Mouse (Mus musculus) spleen, postnatal 4 days (tissue): ENCODE results near the gene Dnajc30.
A peak's percentile ranks its signal among the peaks of the same experiment; 100 is the strongest.
"Not testable (repeated sequence)": the region's sequence is repeated elsewhere in the genome, so short reads cannot be mapped to it uniquely, and the experiment has no call there.

Source experiments
- DNase-seq, 2 experiments: peaks; one replicate each; pipeline ENCODE4 v3.0.0; 2022; ENCODE audit warnings: low spot score in 2 of 2

Gene Dnajc30

GRCm38 (mm10) chr5:135063629-135064381 lies at the start of gene Dnajc30:
TSS of gene Dnajc30 (plus strand) at chr5:135064202.
- peak; percentile 96 to 98 for DNase-seq

DNA sequence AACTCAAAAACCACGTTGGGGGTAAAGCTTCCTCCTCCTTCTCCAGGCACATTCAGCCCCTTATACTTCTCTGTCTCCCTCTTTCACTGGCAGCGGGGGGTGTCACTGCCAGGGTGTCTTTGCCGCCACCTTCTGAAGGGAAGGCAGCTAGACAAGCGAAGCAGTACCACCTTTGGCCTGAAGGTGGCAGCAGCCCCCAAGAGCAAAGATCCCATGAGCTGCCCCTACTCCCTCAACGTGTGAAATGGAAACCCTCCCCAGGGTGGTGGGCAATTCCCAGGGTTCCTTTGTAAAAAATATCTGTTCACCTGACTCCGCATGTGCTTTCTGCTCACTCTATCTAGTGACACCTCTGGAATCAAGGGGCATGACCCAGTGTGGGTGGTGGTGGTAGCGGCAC lies 48.5 kb upstream of the Dnajc30 start:
- DNase-seq: peak; percentile 82 to 94

DNA sequence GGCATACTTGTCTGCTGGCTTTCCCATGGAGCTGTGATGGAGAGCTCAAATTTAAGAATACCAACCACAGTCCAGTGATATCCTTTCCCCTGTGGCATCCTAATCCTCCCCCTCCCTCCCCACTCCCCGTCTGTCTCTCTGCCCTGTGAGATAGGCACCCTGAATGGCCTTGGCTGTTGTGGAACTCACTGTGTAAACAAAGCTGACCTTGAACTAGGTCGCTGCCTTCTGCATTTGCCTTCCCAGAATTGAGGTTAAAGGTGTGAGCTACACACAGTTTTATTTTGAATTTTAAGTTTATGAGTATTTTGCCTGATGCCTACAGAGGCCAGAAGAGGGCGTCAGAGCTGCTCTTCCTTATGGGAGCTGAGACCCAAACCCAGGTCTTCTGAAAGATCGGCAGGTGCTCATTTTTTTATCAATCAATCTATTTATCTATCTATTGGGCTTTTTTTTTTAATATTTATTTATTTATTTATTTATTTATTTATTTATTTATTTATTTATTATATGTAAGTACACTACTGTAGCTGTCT lies 47.7 kb upstream of the Dnajc30 start:
- DNase-seq: no peak

GRCm38 (mm10) chr5:135021814-135022213 lies 42.2 kb upstream of the Dnajc30 start:
- no peak for DNase-seq

DNA sequence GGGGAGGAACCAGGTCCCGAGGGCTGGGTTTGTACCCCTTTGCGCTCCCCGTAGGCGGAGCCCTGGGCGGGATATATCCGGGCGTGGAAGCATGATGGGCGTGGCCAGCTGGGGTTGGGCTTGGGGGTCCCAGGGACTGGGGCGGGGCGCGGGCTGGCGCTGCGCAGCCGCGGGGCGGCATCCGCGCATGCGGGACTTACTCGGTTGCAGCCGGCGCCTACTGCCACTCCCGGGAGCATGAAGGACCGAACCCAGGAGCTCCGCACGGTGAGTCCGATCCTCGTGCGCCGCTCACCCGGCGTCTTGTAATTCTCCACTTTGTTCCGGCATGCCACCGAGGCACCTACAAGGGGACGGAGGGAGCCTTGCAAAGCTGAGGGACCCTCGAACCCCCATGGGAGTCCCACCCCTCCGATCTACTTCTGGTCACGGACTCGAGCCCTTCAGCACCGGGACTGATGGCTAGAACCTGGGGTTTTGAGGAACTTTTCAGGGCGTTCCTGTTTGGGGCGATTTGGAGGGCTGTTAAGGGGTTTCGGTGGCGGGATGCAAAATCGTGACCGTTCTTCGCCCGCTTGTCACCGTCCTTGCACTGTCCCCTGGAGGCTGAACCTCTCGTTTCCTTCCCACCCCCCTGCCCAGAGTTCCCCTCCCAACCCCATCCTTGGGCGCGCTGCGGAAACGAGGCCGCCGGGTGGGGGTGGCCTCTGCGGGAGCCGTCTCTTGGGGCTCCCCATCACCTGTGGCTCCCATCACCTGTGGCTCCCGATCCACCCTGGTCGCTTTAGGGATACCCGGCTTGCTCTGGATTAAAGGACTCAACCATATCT lies 40.4 kb upstream of the Dnajc30 start, which contains the start of gene Stx1a:
Stx1a (plus strand) TSS at position 139 of the 830 bp plus-strand sequence.
- DNase-seq: peak; percentile 74 to 78

DNA sequence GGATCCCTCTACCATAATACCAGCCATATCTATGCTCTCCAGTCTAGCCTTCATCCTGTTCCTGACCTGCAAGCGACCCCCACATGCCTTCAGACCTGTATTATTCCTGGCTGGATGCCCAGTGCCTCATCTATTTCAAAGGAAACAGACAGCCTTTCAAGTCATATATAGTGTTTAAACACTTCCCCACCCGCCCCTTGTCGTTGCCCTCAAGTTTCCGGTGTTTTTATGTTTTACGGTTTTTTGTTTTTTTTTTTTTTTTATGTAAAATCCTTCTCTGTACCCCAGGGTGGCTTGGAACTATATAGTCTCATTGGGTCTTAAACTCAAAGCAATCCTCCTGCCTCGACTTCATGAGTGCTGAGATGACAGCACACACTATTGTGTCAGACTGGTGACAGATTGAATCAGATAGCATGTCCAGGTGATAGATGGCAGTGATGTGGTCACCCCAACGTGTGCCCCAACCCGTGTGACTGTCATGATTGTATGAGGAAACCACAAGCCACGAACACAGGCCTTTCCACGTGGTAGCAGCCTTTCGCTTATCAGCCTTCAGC lies 39.3 kb upstream of the Dnajc30 start:
- DNase-seq: no peak

DNA sequence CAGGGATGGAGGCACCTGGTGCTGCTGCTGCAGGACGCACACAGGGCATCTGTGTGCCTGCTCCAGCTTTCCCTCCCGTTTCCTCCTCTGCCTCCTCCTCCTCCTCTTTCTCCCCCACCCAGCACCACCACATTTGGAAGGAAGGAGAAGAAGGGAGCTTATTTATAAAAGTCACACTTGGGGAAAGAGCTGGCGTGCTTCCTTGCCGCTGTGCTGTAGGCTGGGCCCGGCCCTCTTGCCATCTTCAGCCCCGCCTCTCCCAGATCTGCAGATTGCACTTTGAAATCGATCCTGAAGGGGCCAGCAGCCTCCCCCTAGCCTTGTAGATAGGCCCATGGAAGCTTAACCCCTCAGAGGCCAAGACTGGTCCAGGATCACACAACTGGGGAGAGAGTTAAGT lies 38.1 kb upstream of the Dnajc30 start:
- no peak for DNase-seq

- no peak for DNase-seq
Observed at GRCm38 (mm10) chr5:135029007-135029854, 34.8 kb upstream of the Dnajc30 start.

DNA sequence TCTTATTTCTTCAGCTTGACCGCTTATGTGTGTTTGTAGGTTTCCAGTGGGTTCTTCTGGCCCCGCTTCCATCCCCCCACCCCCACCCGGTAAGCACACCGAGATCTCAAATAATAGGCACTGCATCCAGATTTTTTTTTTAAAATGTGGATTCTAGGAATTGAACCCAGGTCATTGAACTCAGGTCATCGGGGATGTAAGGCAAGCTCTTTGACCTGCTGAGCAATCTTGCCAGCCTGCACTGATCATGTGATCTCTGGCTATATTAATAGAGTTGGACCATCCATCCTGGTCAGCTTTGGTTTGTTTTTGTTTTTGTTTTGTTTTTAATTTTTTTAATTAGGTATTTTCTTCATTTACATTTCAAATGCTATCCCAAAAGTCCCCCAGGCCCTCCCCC lies 31.4 kb upstream of the Dnajc30 start:
- DNase-seq: no peak

DNA sequence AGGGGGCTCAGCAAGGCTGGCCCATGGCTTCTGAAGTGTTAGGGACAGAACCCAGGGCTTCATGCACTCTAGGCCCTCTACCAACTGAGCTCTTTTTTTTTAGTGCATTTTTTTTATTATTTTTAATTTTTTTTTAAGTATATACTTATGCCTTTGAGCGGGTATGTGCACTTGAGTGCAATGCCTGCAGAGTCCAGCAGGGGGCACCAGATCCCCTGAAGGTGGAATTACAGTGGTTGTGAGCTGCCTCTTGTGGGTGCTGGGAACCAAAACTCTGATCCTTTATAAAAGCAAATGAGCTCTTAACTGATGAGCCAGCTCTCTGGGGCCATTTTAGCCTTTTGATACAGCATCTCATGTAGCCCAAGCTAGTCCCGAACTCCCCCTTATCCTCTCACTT lies 29.4 kb upstream of the Dnajc30 start:
- DNase-seq: no peak

DNA sequence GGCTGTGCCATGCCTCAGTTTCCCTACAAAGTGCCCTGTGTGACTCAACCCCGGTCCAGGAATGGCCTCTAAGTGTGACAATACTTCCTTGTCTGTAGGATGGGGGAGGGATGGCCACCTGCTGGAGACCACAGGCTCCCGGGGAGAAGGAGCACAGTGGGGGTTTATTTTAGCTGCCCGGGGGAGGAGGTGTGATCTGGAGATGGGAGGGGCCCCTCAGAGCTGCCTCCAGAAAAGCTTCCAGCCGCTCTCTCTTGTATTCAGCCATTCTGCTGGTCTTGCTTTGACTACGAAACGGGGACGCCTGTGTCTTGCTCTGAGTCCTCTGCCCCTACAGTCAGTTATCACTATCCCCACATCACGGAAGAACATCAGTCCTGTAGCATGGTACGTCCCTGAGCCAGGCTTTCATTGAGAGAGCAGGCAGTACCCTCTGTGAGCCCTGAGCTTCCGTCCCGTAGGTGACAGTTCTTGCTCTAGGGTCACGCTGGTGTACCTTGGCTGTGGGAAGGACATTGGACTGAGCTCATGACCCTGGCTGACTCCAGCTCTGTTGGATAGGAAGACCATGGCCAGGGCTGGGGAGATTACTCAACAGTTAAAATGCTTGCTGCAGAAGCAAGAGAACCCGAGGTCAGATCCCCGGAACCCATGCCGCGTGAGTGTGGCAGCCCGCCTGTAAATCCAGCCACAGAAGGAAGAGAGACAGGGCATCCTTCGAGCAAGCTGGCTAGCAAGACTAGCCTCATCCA lies 28.2 kb upstream of the Dnajc30 start:
- DNase-seq: no peak

DNA sequence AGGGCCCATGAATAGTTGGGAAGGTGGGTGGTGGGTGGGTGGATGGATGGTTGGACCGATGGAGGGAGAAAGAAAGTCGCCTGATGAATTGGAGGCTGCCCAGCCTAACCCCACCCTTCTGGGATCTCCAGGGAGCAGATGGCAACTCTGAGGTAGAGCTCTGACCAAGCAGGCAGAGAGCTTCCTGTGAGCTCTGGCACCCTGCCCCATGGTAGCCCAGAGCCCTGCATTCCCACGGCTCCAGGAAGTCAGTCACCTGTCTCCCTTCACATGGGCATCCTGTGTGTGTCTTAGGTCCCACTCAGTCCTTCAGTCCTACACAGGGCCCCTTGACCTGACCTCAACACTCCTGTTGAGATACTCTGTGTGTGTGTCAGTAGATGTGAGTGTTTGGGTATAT lies 26.1 kb upstream of the Dnajc30 start:
- no peak for DNase-seq

DNA sequence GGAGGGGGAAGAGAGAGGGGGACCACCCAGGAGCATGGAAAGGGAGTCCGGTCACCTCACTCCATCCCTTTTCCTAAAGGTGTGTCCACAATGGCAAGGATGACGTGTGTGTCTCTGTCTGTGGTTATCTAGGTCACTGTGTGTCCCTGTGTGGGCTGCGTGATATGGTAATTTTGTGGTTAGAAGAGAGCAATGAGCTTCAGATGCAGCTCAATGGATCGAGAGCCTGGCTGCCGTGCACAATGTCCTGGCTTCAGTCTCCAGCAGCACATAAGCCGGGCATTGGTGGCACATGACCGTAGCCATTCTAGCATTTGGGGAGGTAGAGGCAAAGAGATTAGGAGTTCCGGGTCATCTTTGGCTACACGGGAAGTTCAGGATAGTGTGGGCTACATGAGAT lies 24.5 kb upstream of the Dnajc30 start:
- no peak for DNase-seq

DNA sequence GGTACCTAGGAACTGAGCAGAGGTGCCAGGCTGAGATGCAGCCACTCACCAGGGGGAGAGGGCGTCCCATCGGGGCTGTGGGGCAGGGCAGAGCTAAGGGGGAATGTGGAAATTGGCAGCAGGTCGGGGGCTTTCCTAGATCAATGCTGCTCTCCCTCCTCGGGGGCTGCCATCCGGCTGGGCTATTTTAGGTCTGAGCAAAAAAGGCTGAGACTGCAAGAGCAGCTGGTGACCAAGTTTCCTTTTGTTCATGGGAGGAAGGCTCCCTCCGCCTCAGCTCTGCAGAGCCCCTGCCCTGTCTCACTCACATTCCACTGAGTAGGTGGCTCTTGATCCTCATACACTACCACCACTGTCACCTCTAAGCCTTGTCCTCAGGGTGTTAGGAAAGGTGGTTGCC lies 23.9 kb upstream of the Dnajc30 start:
- no peak for DNase-seq

- DNase-seq: no peak
Observed at GRCm38 (mm10) chr5:135040777-135041176, 23.2 kb upstream of the Dnajc30 start.

DNA sequence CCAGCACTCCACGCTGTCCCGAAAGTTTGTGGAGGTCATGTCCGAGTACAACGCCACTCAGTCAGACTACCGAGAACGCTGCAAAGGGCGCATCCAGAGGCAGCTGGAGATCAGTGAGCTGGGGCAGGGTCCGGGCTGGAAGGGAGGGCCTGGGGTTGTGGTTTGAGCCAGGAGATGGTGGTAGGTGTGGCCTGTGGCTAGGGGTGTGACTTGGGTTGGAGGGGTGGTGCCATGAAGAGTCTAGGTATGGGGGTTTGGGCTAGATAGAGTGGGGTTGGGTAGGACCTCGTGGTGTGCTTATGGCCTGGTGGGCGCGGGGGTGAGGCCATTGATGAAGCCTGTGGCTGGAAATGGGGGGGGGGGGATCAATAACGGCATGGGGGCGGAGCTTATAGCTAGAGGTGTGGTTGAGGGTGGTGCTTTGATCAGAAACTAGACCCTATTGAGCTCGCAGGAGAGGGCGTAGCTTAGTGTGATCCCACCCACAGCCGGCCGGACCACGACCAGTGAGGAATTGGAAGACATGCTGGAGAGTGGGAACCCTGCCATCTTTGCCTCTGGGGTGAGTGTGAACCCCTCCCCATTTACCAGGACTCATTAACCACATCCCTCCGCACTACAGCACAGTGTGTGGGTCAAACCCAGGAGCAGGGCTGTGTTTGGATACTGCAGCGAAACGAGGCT lies 21.8 kb upstream of the Dnajc30 start:
- no peak for DNase-seq

DNA sequence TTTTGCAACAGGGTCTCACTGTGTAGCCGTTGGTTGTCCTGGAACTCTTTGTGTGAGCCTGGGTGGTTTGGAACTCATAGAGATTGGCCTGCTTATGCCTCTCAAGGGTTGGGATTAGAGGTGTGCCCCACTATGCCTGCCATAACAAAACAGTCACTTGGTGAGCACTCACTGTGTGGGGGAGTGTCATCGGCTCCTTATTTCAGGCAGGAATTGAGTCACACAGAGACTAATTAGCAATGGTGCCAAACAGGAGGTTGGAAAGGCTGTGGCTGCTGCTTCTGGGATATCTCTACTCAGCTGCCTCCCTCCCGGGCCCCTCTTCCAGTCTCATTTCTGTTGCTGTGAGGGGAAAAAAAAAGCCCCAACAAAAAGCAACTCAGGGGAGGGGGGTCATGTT lies 19.4 kb upstream of the Dnajc30 start:
- DNase-seq: no peak

GRCm38 (mm10) chr5:135048539-135048938 lies 15.5 kb upstream of the Dnajc30 start:
- no peak for DNase-seq

- not testable (repeated sequence) for DNase-seq
Observed at GRCm38 (mm10) chr5:135049268-135049667, 14.7 kb upstream of the Dnajc30 start.

GRCm38 (mm10) chr5:135053356-135053755 lies 10.6 kb upstream of the Dnajc30 start:
- DNase-seq: no peak
